Mouse (Mus musculus) embryonic facial prominence, embryonic 14.5 days (tissue): ENCODE measurements around the gene Tead4. TPM values are rescaled to one million over a fixed set of nuclear protein-coding genes. Genes with fewer than 3 reads are reported as not detected.
A peak's percentile ranks its signal among the peaks of the same experiment; 100 is the strongest.

Source experiments
- ATAC-seq: fragments of 200-750 bp; cut with Nextera tagmentation; 2 replicates; pipeline ENCODE4 v1.8.0; 2017; ENCODE audit warnings: low read depth, moderate number of reproducible peaks, moderate TSS enrichment
- DNase-seq: peaks from one replicate; pipeline ENCODE4 v3.0.0-alpha.2; 2015; ENCODE audit warnings: low spot score
- H3K27ac ChIP-seq: fragments of 300-500 bp; sonication (generic); replicated peaks from 2 replicates; pipeline ENCODE4 v1.5.1; 2014; ENCODE audit warnings: low read depth, mild to moderate bottlenecking, low read length, moderate library complexity
- H3K27me3 ChIP-seq: fragments of 300-500 bp; sonication (generic); replicated peaks from 2 replicates; pipeline ENCODE4 v1.6.1; 2014; ENCODE audit warnings: low read length; ENCODE audit not compliant: control insufficient read depth, insufficient read depth
- H3K36me3 ChIP-seq: fragments of 300-500 bp; sonication (generic); 2 replicates; pipeline ENCODE4 v1.6.1; 2014; ENCODE audit warnings: low read length, mixed read lengths; ENCODE audit not compliant: control insufficient read depth, insufficient read depth
- H3K4me1 ChIP-seq: fragments of 300-500 bp; sonication (generic); 2 replicates; pipeline ENCODE4 v1.6.1; 2014; ENCODE audit warnings: antibody characterized with exemption, low read length; ENCODE audit not compliant: control insufficient read depth, insufficient read depth
- H3K4me2 ChIP-seq: fragments of 300-500 bp; sonication (generic); 2 replicates; pipeline ENCODE4 v1.6.1; 2014; ENCODE audit warnings: low read depth, mild to moderate bottlenecking, low read length, moderate library complexity, mixed read lengths
- H3K4me3 ChIP-seq: fragments of 300-500 bp; sonication (generic); 2 replicates; pipeline ENCODE4 v1.5.1; 2014; ENCODE audit warnings: low read depth, mild to moderate bottlenecking, low read length
- H3K9ac ChIP-seq: fragments of 300-500 bp; sonication (generic); 2 replicates; pipeline ENCODE4 v1.6.1; 2014; ENCODE audit warnings: low read depth, mild to moderate bottlenecking, low read length, moderate library complexity, mixed read lengths
- H3K9me3 ChIP-seq: fragments of 300-500 bp; sonication (generic); 2 replicates; pipeline ENCODE4 v1.6.1; 2016; ENCODE audit warnings: low read length; ENCODE audit not compliant: control insufficient read depth
- WGBS: fragments of 180-500 bp; shearing (Covaris S2); extraction: QIAGEN DNeasy Blood & Tissue Kit; methylation state at CpG from one replicate; pipeline ENCODE4 v1.1.7; 2014; 5-methylcytosine and 5-hydroxymethylcytosine counted together
- polyA plus RNA-seq: library from polyadenylated mRNA; unstranded; fragments of >200 nt; fragmentation: Nextera tagmentation; extraction: Ambion mirVana; gene quantifications from 2 replicates; pipeline ENCODE4 v1.2.1, GENCODE M21; 2014

Gene Tead4
- polyA plus RNA-seq, 1 experiment from 2014 or later = 8.9 TPM

DNA sequence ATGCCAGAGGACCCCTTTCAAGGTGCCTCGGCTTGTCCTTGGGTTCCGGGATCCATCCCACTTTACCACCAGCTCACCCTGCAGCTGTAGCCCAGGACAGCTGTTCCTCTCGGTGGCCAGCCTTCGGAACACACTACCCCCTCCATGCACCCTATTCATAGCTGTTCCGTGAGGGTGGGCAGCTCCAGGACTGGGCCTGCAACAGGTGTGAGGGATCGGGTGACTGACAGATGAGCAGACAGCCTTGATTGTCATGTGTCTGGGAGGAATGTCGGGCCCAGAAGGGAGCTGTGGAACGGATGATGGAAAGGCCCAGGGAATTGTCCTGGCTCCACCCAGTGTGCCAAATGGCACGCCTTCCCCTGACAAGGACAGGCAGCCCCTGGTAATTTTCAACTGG, 64.0 kb downstream of the Tead4 start:
- DNase-seq (peak; percentile 74), ATAC-seq (peak; percentile 80)
- Histone ChIP-seq H3K4me2 (no peak overlapping the region), H3K36me3 (no peaks in the 10 kb centered on the region), H3K27me3 (no peaks in the 10 kb centered on the region), H3K4me1 (peaks cover 8% of the 10 kb centered on the region; the same call in 1 of the 2 replicates), H3K4me3 (no peak overlapping the region), H3K9ac (no peak overlapping the region), H3K9me3 (no peaks in the 10 kb centered on the region), H3K27ac (no peak overlapping the region)
- WGBS = 66% methylated on average over 9 of the region's 9 CpGs

DNA sequence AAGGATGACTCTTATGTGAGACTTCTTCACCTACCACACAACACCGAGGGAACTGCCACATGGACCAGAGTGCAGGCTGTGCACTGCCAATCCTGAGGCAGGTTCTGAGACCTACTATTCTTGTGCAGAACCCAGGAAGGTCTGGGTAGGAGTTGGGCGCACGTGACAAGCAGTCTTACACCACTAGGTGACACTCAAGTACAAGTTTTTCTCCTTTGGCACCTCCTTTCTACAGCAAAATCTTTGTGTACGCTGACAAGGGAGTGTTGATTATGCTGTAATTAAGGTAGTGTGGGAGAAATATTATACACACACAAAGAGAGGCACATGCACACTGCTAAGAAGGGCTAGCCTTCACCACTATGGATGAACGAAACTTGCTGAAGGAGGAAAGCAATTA, 66.4 kb downstream of the Tead4 start:
- DNase-seq (peak; percentile 76), ATAC-seq (no peak)
- no peaks in the 10 kb centered on the region for H3K9me3 ChIP-seq
- H3K9ac ChIP-seq = no peak overlapping the region
- no peak overlapping the region for H3K27ac ChIP-seq
- no peak overlapping the region for H3K4me3 ChIP-seq
- 33% methylated on average over 5 of the region's 5 CpGs for WGBS
- peaks cover 8% of the 10 kb centered on the region; the same call in 1 of the 2 replicates for H3K4me1 ChIP-seq
- no peaks in the 10 kb centered on the region for H3K27me3 ChIP-seq
- no peak overlapping the region for H3K4me2 ChIP-seq
- no peaks in the 10 kb centered on the region for H3K36me3 ChIP-seq

DNA sequence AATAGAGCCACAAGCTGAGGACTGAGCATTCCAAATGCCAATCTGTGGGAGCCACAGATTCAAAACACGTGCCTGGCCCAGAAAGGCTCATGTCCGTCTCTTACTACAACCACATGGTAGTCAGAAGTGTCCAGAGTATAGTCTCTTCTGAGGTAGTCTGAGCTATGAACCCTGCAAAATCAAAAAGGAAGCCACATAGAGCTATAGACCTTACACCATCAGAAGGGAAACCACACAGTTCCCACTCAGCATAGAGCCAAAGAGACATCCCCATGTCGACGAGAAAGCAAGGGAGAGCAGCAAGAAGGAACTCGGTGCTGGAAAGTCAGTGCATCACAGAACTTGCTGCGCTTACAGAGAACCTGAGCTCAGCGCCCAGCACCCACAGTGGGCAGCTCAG, 68.4 kb downstream of the Tead4 start:
- no peaks in the 10 kb centered on the region for H3K9me3 ChIP-seq
- H3K4me3 ChIP-seq = no peak overlapping the region
- H3K4me2 ChIP-seq = no peak overlapping the region
- WGBS = 59% methylated on average over 7 of the region's 7 CpGs
- no peaks in the 10 kb centered on the region for H3K36me3 ChIP-seq
- H3K27ac ChIP-seq = no peak overlapping the region
- ATAC-seq = no peak
- peaks cover 3% of the 10 kb centered on the region; the same call in 1 of the 2 replicates for H3K4me1 ChIP-seq
- H3K27me3 ChIP-seq = no peaks in the 10 kb centered on the region
- no peak overlapping the region for H3K9ac ChIP-seq
- DNase-seq = peak; percentile 23

DNA sequence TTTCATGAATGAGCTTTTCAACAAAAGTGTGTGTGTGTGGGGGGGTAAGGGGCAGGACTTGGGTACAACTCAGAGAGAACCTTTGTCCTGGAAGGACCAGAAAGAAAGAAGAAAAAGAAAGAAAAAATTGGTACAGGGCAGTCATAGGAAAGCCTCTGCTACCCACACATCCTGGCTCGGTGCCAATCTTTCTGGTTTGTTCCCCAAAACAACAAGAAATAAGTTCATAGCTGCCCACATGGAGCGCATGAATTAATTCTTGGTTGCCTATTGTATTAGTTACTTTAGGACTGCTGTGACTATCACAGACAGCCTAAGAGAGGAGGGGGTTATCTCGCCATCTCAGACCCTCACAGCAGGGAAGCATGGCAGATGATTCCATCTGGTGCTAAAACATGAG, 68.9 kb downstream of the Tead4 start:
- no peak overlapping the region for H3K4me3 ChIP-seq
- H3K36me3 ChIP-seq = no peaks in the 10 kb centered on the region
- DNase-seq = peak; percentile 49
- H3K9me3 ChIP-seq = no peaks in the 10 kb centered on the region
- peaks cover 3% of the 10 kb centered on the region; the same call in 1 of the 2 replicates for H3K4me1 ChIP-seq
- no peak for ATAC-seq
- H3K9ac ChIP-seq = no peak overlapping the region
- no peaks in the 10 kb centered on the region for H3K27me3 ChIP-seq
- no peak overlapping the region for H3K27ac ChIP-seq
- 77% methylated on average over 3 of the region's 3 CpGs for WGBS
- H3K4me2 ChIP-seq = no peak overlapping the region

DNA sequence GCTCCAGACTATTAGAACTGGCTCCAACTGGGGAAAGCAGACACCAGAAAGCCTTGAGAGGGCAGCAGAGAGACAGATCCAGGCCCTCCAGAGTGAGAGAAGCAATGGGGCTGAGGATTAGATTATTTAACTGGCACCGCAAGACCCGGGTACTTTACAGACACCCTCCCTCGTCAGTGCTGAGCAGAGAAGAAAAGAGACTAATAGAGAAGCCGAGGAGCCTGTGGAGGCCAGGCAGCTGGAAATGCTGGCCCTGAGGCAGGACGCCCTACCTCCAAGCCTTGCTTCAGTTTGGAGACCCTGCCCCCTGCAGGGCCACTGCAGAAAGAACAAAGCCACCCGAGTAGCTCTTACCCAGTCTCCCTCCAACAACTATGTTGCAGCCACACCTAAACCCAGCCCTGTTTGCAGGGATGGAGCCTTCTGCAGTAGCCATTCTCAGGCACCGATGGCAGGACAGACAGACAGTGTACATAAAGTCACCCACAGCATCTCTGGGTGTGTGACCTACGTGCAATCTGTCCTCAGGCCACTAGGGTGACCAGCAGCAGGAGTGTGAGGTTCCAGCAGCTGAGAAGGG, 73.1 kb downstream of the Tead4 start:
- ATAC-seq (peak; percentile 58; the same call in 1 of the 2 replicates), DNase-seq (peak; percentile 34)
- WGBS = 24% methylated on average over 8 of the region's 8 CpGs
- H3K4me1 ChIP-seq = peaks cover 3% of the 10 kb centered on the region; the same call in 1 of the 2 replicates
- no peaks in the 10 kb centered on the region for H3K27me3 ChIP-seq
- H3K9me3 ChIP-seq = no peaks in the 10 kb centered on the region
- no peaks in the 10 kb centered on the region for H3K36me3 ChIP-seq
- H3K4me3 ChIP-seq = no peak overlapping the region
- H3K9ac ChIP-seq = no peak overlapping the region
- no peak overlapping the region for H3K27ac ChIP-seq
- H3K4me2 ChIP-seq = 0 out of 2 replicates have a peak overlapping the region, but pooled peaks have one; percentile 19

DNA sequence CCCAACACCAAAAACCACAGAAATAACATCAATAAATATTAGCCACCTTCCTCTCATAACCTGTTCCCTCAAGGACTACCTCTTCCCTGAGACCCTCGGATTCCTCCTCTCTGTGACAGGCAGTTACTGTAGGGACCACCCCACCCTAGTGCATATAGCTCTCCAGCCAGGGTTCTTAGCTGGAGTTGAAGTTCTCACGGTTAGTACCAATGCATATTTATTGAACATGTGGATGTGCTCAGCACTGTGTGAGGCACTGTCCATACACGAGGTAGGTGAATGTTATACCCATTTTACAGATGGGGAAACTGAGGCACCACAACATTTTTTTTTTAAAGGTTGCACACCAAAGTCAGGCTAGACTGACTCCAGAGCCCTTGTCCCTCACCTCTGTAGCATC, 73.7 kb downstream of the Tead4 start:
- Histone ChIP-seq H3K27me3 (no peaks in the 10 kb centered on the region), H3K4me1 (peaks cover 2% of the 10 kb centered on the region; the same call in 1 of the 2 replicates), H3K36me3 (no peaks in the 10 kb centered on the region), H3K9me3 (no peaks in the 10 kb centered on the region), H3K4me2 (no peak overlapping the region), H3K27ac (no peak overlapping the region), H3K9ac (no peak overlapping the region), H3K4me3 (no peak overlapping the region)
- no peak for ATAC-seq
- DNase-seq = no peak
- WGBS = 77% methylated on average over 3 of the region's 3 CpGs

DNA sequence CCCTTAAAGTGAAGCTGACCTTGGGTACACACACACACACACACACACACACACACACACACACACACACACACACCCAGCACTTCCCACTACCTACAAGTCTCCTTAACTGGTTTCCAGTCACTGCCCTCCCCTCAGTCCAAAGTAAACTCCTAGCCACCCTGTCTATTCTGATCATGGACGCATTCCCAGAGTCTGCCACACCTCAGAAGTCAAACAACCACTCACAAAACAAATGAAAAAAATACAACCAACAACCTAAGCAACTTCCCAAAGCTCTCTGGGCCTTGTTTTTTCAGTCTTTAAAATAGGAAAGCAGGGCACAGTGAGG, 74.8 kb downstream of the Tead4 start:
- Histone ChIP-seq H3K4me2 (no peak overlapping the region), H3K9me3 (no peaks in the 10 kb centered on the region), H3K4me1 (no peaks in the 10 kb centered on the region), H3K27ac (no peak overlapping the region), H3K4me3 (no peak overlapping the region), H3K9ac (no peak overlapping the region), H3K36me3 (no peaks in the 10 kb centered on the region), H3K27me3 (no peaks in the 10 kb centered on the region)
- WGBS = 84% methylated on average over 1 of the region's 1 CpGs
- no peak for ATAC-seq
- DNase-seq = no peak

DNA sequence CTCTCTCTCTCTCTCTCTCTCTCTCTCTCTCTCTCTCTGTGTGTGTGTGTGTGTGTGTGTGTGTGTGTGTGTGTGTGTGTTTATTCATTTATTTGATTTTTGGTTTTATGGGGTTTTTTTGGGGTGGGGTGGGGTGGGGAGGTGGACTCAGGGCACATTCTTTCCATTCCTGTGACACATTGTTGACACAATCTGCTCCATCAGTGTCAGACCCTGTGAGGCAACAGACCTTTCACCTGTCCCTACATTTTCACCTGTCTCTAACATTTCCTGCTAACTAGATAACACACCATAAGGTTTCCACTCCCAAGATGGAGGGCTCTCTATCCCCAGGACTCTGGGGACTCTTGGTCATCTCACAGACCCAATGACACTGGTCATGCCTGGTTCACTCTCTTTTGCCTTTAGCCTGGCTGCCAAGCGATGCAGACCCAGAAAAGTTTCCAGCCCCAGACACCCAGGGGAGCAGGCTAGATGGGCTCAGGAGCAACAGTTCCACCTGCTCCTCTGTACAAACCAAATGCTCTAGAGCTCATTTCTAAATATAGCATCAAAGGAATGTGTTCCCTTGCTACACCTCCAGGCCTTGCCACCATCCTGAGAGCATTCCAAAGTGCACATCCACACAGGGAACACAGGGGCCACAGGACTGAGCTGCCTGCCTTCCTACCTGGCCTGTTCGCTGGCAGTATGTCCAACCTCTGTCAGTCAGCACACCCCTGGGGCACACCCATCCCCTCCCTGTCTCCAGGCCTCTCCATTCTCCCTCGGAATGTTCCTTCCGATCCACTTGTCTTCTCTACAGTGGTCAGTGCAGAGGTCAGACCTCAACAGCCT, 75.4 kb downstream of the Tead4 start:
- no peak for ATAC-seq
- H3K27ac ChIP-seq = no peak overlapping the region

DNA sequence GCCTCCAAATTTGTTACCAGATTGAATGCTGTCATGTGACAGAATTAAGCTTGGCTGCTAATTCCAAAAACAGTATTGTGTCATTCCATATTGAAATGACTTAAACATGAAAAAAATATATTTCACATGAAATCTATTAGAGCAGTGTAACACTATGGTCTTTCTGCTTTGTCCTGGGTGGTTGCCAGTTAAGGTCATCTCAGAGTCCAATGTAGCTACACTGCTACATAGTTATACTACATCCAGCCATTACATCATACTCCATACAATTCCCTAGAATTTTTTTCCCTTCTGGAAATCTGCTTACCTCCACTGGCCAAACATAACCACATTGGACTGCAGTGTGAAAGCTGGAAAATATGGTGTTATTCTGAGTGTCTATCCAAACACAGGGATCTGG, 77.5 kb downstream of the Tead4 start:
- Histone ChIP-seq H3K27me3 (no peaks in the 10 kb centered on the region), H3K36me3 (no peaks in the 10 kb centered on the region), H3K4me2 (no peak overlapping the region), H3K4me1 (no peaks in the 10 kb centered on the region), H3K27ac (no peak overlapping the region), H3K9ac (no peak overlapping the region), H3K9me3 (no peaks in the 10 kb centered on the region), H3K4me3 (no peak overlapping the region)
- ATAC-seq = no peak
- no peak for DNase-seq

More for the DNA sequence above, 75.4 kb downstream of the Tead4 start:
- H3K4me2 ChIP-seq = no peak overlapping the region
- WGBS = 61% methylated on average over 4 of the region's 4 CpGs
- H3K4me3 ChIP-seq = no peak overlapping the region
- no peaks in the 10 kb centered on the region for H3K4me1 ChIP-seq
- H3K9ac ChIP-seq = no peak overlapping the region
- no peaks in the 10 kb centered on the region for H3K9me3 ChIP-seq
- no peaks in the 10 kb centered on the region for H3K27me3 ChIP-seq
- no peak for DNase-seq
- H3K36me3 ChIP-seq = no peaks in the 10 kb centered on the region
